Mouse (Mus musculus): ENCODE measurements at regions not wholly inside any gene's neighbourhood (a gene's known extent, or its start where the extent isn't known, plus 50 kb on each side); places are given as distances from the start of the nearest gene placed in this dataset.

GRCm38 (mm10) chr17:63582870-63583269 is 83.1 kb upstream of the Fbxl17 start:
- TF ChIP-seq CTCF (IDR thresholded peaks at IDR 0.05; ENCODE audit: low read depth): no peak
- no peak for TF ChIP-seq EP300 (IDR thresholded peaks at IDR 0.05; ENCODE audit: low read depth)

Data from liver, postnatal 0 days (tissue).